In the genomic region with DNA sequence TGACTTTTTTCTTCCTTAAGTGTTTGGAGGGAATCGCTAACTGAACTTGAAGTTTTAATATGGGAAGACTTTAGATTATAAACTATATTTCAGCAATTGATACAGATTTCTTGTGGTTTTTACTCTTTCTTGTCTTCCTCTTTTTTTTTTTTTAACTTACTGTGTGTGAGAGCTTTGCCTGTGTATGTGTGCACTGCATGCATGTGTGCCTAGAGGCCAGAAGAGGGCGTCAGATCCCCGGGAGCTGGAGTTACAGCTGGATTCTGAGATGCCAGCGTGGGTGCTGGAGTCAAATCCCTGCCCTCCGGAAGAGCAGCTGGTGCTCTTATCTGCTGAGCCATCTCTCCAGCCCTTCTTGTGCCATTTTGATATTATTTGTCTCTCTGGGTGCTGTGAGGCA, we compare ENCODE assay signal across 22 mouse cellular contexts.
"Had no signal": no experiment of that assay in that cellular context is flagged by ENCODE, and none has a peak within 500 bp of the region (broad histone marks: within the 10 kb centered on the region; RNA-seq: fewer than 3 reads in every experiment).

No protein-coding gene starts in this region.

- DNase-seq: kidney, adult 8-10 months; kidney, postnatal 36 days; layer of hippocampus, adult 9-11 months; liver; lung, adult 18-20 months; lung, postnatal 10 days; lung, postnatal 4 days; retina, postnatal 1 day; right cerebral cortex, postnatal 25 days; spleen, adult 18-20 months; thymus, adult 18-20 months; thymus, postnatal 36 days had no signal

- H3K9ac ChIP-seq: limb, embryonic 13.5 days; liver, embryonic 12.5 days; liver, embryonic 15.5 days; lung, embryonic 15.5 days; midbrain, embryonic 15.5 days; neural tube, embryonic 13.5 days; stomach, embryonic 15.5 days had no signal

- H3K36me3 ChIP-seq: limb, embryonic 10.5 days; limb, embryonic 13.5 days; liver, embryonic 12.5 days; liver, embryonic 15.5 days; lung, embryonic 15.5 days; midbrain, embryonic 15.5 days; neural tube, embryonic 13.5 days; stomach, embryonic 15.5 days had no signal

- H3K4me1 ChIP-seq: limb, embryonic 13.5 days; liver, embryonic 12.5 days; liver, embryonic 15.5 days had no signal

- H3K9me3 ChIP-seq: limb, embryonic 10.5 days; limb, embryonic 13.5 days; liver, embryonic 12.5 days; liver, embryonic 15.5 days; lung, embryonic 15.5 days; midbrain, embryonic 15.5 days; neural tube, embryonic 13.5 days; stomach, embryonic 15.5 days had no signal

- H3K4me3 ChIP-seq: limb, embryonic 10.5 days; limb, embryonic 13.5 days; liver, embryonic 12.5 days; liver, embryonic 15.5 days; lung, embryonic 15.5 days; midbrain, embryonic 15.5 days; myocyte; neural tube, embryonic 13.5 days; stomach, embryonic 15.5 days had no signal

- ATAC-seq: liver, embryonic 12.5 days; midbrain, embryonic 15.5 days had no signal

- H3K4me2 ChIP-seq: limb, embryonic 13.5 days; liver, embryonic 12.5 days; liver, embryonic 15.5 days; lung, embryonic 15.5 days; midbrain, embryonic 11.5 days; midbrain, embryonic 15.5 days; neural tube, embryonic 13.5 days; stomach, embryonic 15.5 days had no signal

- H3K27ac ChIP-seq: limb, embryonic 10.5 days; limb, embryonic 13.5 days; liver, embryonic 12.5 days; liver, embryonic 15.5 days; lung, embryonic 15.5 days; midbrain, embryonic 15.5 days; neural tube, embryonic 13.5 days; stomach, embryonic 15.5 days had no signal

- H3K27me3 ChIP-seq: limb, embryonic 13.5 days; liver, embryonic 12.5 days; liver, embryonic 15.5 days; lung, embryonic 15.5 days; midbrain, embryonic 15.5 days; neural tube, embryonic 13.5 days; stomach, embryonic 15.5 days had no signal
